Mouse (Mus musculus) heart, postnatal 4 days (tissue): ENCODE measurements at regions not wholly inside any gene's neighbourhood (a gene's known extent, or its start where the extent isn't known, plus 50 kb on each side); places are given as distances from the start of the nearest gene placed in this dataset.

Experiments used
- DNase-seq: peaks from one replicate; pipeline ENCODE4 v3.0.0; 2021

DNA sequence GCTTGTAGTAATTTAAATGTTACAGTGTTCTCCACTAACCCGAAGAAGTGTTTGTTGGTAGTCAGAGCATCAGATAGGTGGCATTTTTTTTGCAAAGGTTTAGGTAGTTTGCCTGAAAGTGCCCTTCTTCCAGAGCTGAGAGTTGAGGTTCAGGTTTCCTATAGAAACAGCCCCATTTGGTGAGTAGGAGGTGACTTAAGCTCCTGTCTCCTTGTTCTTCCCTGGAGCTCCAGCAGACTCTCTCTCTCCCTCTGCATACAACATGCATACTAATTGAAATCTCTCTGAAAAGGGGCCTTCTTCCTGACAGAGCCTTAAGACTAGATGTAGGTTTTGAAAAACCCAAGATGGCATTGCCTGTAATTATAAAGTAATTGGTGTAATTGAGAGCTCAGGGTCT, 161.3 kb downstream of the Spata19 start:
- DNase-seq = no peak

DNA sequence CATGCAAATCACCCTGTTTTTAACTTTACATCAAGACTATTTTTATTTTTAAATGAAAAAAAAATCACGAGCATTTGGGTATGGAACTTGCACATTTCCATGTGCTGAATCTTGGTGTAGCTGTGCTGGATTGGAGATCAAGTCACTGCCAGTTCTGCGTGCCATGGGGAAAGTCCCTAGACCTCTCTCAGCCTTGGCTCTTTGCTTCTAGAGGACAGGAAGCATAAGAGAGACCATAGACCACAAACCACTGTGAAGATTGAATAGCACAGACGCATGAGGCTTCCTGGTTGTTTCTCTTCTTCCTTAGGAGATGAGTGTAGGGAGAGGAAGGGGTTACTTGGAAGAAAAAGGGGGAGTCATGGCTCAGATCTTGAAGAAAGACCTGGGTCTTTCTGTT, 161.7 kb downstream of the Spata19 start:
- no peak for DNase-seq

DNA sequence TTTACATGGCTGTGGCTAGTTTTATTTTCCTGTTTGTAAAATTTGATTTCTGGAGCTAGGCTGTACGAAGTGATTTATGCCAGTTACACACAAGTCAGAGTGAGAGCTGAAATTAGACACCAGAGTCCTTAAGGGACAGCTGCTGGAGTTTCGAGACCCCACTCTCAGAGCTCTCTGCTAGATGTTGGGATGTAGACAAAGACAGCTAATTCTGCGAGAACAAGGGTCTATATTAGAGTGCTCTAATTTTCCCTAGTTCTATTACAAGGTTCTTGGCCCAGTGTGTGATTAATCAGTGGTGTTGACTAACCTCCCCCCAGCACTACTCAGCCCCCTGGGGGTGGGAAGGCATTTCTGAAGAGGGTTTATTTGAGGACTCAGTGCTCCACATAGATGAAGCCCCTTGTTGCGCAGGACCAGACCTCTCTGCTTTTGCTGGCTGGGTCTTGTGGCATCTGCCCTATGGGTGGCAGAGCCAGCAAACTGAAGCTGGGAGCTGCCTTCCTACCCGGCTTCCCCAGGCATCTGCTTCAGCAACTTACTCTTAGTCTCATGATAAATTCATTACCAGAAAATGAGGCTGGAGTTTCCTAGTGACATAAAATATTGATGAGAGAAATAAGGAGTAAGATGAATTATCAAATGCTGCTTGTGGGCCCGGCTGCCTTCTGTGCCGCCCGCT, 171.9 kb downstream of the Spata19 start:
- no peak for DNase-seq

DNA sequence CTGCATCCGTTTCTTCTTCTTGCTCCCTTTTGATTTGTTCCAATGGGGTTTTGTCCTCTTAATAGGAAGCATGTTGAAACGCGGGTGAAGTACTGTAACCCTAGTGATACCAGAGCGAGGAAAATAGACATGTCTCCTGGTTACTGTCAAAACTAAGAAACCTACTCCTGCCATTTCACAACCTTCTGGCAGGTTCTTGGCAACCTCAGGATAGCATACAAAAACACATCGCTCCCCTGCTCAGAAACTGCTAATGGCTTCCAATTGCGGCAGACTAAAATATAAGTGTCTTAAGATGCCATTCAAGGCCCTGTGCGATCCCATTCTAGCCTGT, 172.4 kb downstream of the Spata19 start:
- DNase-seq = no peak

DNA sequence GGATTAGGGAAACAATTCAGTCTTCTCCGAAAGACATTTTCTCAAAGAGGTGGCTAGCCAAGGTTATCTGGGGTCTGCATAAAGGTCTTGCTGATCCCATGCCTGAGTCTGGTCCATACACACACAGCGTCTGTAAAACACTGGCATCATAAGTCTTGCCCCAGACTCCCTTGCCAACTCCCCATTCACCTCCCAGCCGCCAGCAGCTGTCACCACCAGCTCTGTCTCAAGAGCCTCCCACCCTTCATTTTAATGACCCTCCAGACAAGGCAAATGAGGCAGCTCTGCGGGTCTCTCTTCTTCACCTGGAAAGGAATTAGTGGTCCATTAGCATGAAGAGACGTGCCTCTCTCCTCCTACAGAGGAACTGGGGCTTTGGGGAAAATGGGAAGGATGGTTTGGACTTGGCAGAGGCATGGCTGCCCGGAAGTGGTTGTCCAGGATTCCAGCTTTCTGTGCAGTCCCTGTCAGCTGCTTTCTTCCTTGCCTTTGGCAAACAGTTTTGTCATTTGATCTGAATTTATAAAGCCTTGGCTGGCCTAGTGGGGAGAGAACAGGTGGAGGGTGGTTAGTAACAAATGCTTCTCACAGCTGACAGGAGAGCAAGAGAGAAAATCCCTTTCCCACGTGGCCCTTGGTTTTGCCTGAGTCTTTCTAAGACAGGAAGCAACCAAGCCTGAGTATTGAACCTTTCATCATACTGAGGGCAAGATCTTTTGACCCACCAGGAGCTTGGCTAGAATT, 173.3 kb upstream of the Opcml start:
- no peak for DNase-seq

DNA sequence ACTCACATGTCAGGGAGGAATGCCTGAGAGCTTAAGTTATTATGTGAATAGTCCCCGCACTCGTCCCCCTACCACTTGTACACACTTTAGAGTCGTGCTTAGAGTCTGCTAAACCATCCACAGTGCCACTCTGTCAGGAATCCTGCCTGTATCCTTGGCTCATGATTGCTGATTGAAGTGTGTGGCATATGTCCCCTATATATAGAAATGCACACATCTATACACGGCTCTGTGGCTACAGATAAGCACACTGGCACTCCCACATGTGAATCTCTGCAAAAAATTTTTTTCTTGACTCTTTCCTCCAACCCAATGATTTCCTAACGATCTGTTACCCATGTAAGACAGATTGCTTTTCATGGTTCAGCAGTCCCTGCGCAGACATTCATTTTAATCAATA, 155.7 kb upstream of the Opcml start:
- DNase-seq = no peak

DNA sequence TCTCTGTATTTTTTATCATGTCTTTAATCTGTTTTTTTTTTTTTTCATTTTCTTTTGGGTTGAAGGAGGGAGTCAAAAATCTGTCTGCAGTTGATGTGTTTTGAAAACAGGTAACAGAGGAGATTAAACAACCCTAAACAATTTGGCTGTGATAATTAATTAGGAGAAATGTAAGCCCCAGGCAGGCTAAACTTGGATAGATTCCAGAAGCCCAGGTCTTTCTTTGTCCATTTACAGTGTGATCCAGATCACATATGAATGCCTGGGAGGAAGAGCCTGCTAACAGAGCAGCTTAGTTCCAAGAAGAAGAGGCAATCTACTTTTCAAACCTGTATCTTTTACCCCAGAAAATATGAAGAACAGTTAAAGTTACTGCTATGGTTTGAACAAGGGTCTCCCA, 150.0 kb upstream of the Opcml start:
- DNase-seq = no peak

DNA sequence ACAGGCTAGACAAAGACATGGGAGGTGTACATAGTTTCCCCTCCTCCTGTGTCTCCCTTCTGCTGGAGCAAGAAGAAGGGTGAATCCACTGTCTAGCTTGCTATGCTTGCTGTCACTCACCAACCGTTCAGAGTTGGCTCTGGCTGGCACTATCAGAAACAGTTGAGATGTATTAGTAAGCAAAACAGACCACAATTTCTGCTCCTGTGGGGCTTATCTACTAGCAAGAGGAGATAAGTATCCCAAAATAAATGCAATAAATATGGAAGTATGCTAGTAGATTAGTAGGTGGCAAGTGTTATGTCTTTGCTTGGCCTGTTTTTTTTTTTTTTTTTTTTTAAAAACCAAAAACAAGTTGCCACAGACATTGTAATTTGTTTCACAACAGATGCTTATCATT, 147.3 kb upstream of the Opcml start:
- no peak for DNase-seq

DNA sequence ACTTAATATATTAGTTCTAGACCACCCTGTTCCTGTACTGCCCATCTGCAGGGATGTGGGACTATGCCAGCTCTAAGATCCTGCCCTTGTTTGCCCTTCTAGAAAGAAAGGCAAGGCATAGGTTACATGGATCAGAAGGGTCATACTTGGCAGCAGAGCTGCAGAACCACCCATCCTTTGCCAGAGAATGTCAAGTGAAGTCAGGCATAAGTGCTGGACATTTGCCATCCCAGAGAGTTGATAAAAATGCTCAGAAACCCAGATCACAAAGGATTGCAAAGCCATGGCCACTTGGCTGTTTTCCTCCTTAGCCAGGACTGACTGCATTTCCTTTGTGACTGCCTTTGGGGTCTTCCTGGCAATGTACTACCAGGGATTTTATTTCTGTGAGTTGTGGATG, 146.7 kb upstream of the Opcml start:
- DNase-seq = peak; percentile 20

DNA sequence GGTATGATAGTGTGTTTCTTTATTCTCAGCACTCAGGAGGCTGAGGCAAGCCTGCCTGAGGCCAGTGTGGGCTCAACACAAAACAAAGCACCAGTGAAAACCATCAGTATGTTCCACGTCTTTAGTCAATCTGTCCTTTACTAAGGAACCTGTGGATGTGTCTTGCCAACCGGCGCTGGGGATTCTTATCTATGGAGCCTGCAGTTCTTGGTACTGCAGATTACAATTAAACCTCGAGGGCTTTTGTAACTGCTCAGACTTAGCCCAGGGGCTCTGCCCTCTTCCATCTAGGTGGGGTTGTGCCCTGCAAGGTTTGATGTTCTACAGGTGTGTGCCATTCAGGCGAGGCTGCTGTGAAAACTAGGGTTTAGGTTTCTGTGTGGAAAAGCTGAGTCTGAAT, 145.1 kb upstream of the Opcml start:
- no peak for DNase-seq

DNA sequence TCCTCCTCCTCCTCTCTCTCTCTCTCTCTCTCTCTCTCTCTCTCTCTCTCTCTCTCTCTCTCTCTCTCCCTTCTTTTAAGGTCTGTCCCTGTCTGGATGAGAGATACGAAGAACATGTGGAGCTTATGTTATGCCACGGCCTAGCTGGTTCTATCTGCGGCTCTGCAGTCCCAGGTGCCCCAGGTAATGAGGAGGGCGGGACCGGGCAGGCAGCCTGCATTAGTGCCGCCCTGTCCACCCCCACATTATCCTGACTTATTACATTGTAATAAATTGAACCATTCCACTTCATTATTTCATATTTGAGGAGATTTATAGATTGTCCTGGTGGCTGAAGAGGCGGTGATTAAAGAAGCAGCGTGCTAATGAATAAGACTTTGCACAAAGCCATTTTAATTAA, 144.5 kb upstream of the Opcml start:
- DNase-seq = no peak

DNA sequence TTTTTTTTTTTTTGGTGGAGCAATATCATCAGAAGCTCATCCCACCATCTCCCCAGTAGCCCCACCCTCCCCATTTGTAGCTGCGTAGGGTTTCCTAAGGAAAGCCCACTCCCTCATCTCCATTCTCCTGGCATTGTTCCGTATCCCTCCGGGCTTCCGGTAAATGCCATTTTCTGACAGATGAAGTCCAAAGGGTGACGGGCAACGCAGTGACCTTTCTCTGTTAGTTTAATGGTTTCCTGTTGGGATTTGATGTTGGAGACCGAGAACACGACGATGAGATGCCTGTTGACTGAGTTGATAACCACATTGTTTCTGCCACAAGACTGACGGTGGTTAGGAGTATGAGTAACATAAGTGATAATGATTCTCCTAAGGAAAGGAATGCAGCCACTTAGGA, 143.6 kb upstream of the Opcml start:
- DNase-seq = no peak

DNA sequence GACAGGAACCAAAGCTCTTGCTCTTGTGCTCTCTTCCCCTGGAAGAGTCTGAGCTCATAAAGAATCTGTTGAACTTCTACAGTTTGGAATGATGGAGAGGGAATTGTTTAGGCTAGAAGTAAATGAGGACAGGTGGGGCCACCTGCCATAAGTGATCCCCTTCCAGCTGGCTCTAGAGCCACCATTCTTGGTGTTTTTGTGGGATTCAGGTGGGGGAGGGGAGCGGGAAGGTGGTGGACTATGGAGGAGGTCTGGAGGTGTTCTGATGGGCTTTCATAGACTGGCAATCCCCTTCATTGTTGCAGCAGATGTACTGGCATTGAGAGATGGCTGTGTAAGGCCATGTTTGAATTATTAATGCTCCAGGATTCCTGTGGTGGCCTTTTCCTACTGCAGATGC, 132.6 kb upstream of the Opcml start:
- no peak for DNase-seq

DNA sequence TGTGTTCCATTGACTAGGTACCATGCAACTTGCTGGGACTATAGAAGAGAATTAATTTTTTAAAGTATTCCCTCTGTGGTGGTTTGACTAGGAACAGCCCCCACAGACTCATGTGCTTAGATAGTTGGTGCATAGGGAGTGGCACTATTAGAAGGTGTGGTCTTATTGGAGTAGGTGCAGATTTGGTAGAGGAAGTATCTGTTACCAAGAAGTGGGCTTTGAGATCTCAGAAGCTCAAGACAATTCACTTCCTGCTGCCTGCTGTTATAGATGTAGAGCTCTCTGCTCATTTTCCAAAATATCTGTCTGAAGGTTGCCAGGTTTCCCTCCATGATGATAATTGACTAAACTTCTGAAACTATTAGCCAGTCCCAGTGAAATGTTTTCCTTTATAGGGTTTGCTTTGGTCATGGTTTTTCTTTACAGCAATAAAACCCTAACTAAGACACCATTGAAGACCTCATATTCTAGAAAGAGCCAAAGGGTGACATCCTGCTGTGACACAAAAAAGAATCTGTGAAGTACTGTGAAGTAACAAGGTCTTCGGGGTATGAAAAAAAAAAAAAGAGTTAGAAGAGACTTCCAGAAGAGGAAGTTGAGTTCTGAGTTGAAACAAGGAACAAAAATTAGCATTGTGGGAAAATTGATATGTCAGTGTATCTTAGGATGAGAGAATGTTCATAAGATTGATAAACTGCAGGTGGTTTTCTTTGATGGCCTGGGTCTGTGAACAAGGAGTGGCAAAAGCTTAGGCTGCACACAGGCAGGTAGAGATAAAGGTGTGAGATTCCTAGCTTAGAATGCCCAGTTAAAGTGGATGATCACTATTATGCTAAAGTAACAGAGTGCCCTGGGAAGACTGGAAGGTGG, 128.9 kb upstream of the Opcml start:
- DNase-seq = no peak

DNA sequence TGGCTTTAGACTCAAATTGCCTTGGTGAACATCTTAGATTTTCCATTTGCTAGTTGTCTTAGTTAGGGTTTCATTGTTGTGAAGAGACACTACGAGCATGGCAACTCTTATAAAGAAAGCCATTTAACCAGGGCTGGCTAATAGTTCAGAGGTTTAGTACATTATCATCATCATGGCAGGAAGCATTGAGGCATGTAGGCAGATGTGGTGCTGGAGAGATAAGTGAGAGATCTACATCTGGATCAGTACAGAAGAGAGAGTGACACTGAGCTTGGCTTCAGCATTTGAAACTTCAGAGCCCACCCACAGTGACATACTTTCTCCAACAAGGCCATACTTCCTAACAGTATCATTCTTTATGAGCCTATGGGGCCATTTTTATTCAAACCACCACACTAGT, 127.3 kb upstream of the Opcml start:
- DNase-seq = no peak

DNA sequence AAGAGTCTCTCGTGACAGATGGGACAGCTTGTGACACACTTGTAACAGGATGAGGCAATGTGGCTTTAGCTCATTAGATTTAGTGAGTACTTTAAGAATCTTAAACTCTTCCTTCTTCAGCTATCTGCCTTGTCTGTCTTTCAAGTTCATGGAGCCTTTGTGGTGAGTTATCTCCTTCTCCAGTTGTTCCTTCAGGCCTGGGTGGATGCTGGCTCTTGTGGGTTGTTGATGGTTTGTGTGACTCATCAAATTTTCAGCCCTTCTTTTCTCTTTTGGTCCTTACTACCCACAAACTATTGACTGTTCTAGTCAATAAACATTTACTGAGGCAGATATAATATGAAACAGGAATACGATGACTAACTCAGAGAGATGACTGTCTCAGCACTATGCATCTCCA, 124.9 kb upstream of the Opcml start:
- DNase-seq = no peak

DNA sequence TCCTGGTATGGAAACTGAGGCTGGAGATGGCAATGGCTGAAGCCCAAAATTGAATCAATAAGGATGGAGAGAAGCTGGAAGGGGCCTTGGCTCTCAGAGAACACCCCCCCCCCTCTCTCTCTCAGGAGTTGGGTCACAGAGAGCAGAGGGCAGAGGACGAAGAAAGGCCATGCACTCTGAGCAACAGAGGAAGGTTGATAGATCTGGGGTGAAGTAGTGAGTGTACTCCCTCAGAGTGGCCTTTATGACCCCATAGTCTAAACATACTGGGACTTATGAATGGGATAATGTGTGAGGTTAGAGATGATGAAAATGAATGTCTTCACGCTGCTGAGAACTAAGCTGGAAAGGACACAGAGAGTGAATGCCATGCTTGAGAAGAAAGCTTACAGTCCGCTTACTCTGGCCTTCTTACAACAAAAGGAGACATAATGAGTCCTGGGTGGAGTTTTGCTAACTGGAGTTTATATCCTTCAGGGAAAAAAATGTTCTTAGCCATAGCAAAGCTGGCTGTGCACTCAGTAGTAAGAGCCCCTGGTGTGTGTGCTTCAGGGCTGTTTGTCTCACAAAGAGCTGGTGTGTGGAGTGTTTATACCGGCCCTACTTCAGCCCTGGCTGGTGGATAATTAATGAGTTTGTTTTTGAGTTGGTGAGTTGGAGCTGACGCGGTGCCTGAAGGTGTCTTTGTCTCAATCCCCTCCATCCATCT, 120.4 kb upstream of the Opcml start:
- DNase-seq = no peak

DNA sequence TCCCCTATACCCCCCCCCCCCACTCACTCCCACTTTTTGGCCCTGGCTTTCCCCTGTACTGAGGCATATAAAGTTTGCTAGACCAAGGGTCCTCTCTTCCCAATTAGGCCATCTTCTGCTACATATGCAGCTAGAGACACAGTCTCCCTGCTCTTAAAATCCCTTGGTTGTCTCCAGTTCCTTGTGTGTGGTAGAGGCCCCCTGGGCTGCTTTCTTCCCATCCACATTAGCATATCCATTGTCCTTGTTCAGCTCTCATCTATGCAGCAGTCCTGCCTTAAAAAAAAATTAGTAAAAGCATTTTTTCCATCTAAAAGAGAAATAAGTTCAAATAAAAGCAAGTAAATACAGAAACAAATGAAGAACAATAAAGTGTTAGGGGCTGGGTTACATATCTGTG, 105.2 kb upstream of the Opcml start:
- DNase-seq = no peak

DNA sequence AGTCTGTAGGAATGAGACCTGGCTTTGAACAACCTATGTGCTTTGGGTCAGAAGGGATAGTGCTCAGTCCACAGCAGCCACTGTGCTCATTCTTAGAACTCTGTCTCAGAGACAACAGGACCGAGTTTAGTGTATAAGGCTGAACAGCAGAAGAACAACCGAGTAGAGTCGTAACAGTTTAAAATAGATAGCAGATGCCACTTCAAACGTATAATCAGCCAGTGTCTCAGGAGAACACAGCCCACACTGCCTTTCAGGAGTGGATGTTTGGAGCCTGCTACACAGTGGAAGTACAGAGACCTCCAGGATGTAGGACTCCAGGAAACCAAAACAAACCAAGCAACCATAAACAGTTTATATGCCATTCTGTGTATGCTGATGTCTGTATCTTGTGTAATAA, 99.0 kb upstream of the Opcml start:
- no peak for DNase-seq

DNA sequence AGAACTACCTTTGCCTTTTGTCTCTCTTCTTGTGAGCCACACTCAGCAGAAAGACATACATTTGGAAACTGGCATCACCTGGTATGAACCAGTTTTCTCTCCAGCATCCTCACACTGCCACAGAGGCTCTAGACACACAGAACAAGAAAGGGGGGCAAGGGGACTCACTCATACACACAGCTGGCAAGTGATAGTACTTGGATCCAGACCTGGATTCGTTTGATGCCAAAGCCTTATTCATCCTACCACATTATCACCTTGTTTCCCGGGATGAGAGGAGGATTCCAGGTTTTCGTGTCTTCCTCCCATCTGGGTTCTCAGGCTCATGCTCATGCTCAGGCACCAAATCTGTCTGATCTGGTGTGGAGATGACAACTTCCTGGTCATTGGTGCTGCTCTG, 97.8 kb upstream of the Opcml start:
- no peak for DNase-seq

DNA sequence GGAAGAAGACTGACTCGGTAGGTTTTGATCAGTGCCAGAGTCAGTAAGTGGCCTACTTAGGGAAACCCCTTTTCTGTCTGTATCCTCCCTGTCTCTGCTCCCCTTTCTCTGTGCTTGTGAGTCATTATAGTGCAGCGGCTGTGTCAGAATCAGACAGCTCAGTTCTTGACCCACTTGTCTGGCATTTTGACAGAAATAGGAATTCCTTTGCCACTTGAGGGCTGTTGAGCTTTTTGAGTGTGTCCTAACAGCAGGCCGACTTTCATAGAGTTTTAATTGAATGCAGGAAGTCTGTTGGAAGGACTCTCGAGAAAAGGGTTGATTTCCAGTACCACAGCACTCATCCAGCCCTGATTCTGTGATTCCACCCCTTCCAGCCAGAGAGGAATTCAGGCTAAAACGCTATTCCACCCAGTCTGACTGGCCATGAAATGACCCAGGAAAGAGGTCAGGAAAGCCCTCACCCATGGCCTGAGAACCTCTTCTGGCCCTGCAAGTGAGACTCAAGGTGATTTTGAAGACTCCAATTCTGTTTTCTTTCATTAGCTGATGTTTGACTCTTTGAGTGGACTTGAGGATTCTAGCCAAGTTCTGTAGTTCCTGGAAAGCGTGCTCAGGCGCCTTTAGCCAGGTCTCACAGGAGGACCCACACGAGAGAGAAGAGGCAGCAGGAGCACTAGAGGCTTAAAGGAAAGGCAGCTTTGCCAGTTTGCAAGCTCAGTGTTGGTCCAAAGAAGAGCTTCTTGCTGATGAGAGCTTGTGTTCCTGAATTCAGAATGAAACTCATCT, 95.6 kb upstream of the Opcml start:
- no peak for DNase-seq

DNA sequence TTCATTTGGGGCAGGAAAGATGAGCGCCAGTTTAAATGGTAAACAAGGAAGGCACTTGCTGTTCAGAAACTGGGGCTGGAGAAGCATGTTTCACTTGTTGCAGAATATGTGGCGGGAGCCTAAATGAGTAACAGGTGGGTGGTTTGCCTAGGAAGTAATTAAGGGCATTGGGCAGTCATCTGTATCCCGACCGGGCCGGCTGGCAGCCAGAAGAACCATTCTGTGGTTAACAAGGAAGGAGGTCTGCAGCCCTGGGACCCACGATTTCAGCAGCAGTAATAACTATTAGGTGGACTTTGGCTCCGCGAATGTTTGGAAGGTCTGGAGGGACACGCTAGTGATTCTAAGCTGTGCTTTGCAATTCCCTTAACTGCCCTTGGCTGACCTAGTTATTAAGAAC, 89.0 kb upstream of the Opcml start:
- DNase-seq = no peak
